Mouse (Mus musculus) kidney, postnatal 36 days (tissue): ENCODE results near the gene Fam53b.
A peak's percentile ranks its signal among the peaks of the same experiment; 100 is the strongest.
"Not testable (repeated sequence)": the region's sequence is repeated elsewhere in the genome, so short reads cannot be mapped to it uniquely, and the experiment has no call there.

ENCODE experiments used
- DNase-seq, 2 experiments: peaks; one replicate each; pipeline ENCODE4 v3.0.0; 2021 to 2022; ENCODE audit warnings: mixed read lengths in 2 of 2

The Fam53b gene

DNA sequence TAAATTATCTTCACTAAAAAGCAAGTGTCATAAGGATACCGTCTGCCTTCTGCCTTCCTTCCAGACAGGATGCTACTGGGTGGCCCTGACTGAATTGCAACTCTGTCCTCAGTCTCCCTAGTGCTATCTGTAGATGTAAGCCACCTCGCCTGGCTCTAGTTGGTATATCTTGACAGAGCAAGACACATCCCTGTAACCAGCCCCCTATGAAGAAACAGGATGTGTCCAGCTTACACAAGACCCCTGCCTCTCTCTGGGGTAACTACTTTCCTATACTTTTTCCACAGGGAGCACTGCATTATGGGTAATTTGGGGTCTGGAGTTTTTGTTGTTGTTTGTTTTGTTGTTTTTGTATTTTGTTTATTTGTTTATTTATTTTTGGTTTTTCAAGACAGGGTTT, 137.8 kb downstream of the Fam53b start:
- DNase-seq = no peak

GRCm38 (mm10) chr7:132673931-132674755, 139.5 kb downstream of the Fam53b start:
- DNase-seq = peak; percentile 57 to 72

GRCm38 (mm10) chr7:132672481-132672959, 141.2 kb downstream of the Fam53b start:
- peak; percentile 64 to 70 for DNase-seq

- DNase-seq = peak; percentile 77 to 83
Measured at GRCm38 (mm10) chr7:132670863-132671165, 142.9 kb downstream of the Fam53b start.

- peak in 1 of 2 experiments; percentile 67 for DNase-seq
Measured at GRCm38 (mm10) chr7:132669999-132670862, 143.5 kb downstream of the Fam53b start.

GRCm38 (mm10) chr7:132668604-132669003, 145.1 kb downstream of the Fam53b start:
- peak; percentile 73 to 76 for DNase-seq

DNA sequence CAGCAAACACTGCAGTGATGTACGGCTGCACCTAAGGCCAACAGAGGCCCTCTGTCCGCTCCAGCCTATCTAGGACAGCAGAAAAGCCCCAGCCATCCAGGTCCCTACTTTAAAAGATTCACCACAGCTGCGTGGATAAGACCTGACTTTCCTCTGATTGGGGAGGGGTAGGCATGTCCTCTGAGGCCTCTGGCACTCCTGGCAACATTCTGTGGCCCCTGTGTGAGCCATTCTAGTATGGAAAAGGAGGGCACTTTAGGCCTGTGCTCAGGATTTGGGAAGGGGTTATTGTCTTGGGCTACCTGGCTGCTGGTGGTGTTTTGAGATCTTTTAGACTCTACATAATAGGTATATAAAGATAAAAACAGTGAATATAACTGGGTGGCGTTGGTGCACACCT, 147.2 kb downstream of the Fam53b start:
- DNase-seq = no peak

DNA sequence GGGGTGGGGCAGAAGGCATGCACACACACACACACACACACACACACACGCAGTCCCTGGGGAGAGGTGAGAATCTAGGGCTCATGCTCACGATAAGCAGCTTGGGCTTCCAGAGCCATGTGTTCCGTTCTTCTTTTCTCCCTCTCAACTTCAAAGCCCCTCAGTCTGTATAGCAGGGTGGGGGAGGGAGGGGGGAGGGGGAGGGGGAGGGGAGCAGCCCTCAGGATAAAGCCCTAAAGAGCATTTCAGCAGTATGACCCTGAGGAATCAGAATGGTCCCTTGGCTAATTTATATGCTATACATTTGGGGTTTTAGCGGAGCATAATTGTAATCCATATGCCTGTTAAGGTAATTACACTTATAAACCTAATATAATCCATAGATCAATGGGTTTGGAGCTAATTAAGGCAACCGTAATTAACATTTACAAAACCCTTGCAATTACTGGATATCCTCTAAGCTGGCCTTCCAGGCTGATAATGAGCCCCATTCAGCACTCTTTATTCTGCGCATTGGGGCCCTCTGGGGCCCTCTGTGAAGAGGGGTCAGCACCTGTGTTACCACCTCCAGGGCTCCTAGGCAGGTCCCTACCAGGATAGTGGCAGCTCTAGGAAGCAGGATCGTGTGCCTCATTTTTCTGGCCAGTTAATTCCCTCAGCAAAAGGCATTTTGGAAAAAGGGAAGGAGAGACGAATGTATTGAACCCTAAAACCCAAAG, 147.9 kb downstream of the Fam53b start:
- no peak for DNase-seq

- no peak for DNase-seq
Measured at GRCm38 (mm10) chr7:132664815-132665214, 148.9 kb downstream of the Fam53b start.

DNA sequence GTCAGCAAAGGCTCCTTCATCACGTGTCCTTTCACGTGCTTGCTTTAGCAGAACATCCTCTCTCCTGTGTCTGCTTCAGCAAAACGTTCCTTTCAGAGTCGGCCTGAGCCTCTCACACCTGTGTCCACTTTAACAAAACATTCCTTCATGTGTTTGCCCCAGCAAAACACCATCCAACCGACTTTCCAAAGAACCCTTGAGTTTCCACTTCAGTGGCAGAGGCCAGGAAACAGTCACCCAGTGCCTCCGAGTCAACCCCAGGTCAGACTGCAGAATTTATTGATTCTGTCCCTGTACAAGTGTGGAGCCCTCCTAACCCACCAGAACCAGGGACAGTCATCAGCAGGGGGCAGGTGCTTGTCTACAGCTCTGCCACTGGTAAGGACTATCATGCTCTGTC, 150.9 kb downstream of the Fam53b start:
- DNase-seq = not testable (repeated sequence)
